ENCODE assay signal across 23 mouse cellular contexts in the genomic region with DNA sequence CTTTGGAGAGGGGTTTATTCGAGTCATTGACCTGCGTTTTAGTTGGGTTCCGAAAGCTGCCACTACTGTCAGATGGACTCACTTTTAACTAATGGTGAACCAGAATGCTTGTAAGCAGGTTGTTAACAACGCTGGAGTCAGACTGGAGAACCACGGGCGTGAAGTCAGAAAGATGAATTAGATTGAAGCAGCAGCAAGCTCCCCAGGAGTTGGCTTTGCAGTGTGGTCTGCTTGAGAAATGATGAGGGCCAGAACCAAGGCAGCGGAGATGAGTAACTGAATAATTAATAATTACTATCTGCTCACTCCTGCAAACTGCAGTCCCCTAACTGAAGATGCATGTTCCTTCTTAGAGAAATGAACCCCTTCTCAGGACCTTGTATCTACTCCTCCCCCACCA.
"Had no signal": no experiment of that assay in that cellular context is flagged by ENCODE, and none has a peak within 500 bp of the region (broad histone marks: within the 10 kb centered on the region; RNA-seq: fewer than 3 reads in every experiment).

No protein-coding gene starts in this region.

- H3K27ac ChIP-seq: kidney, embryonic 15.5 days; liver, embryonic 12.5 days; liver, embryonic 15.5 days; lung, embryonic 15.5 days; midbrain, embryonic 15.5 days; neural tube, embryonic 15.5 days; stomach, postnatal 0 days had no signal

- H3K9me3 ChIP-seq: kidney, embryonic 15.5 days; limb, embryonic 12.5 days; liver, embryonic 12.5 days; liver, embryonic 15.5 days; lung, embryonic 15.5 days; midbrain, embryonic 15.5 days; neural tube, embryonic 15.5 days had no signal

- H3K4me3 ChIP-seq: kidney, embryonic 15.5 days; limb, embryonic 12.5 days; liver, embryonic 12.5 days; liver, embryonic 15.5 days; lung, embryonic 15.5 days; midbrain, embryonic 15.5 days; myocyte; neural tube, embryonic 15.5 days had no signal

- H3K4me2 ChIP-seq: kidney, embryonic 15.5 days; limb, embryonic 12.5 days; liver, embryonic 12.5 days; liver, embryonic 15.5 days; lung, embryonic 15.5 days; midbrain, embryonic 11.5 days; midbrain, embryonic 15.5 days; neural tube, embryonic 15.5 days had no signal

- H3K9ac ChIP-seq: kidney, embryonic 15.5 days; limb, embryonic 12.5 days; liver, embryonic 12.5 days; liver, embryonic 15.5 days; lung, embryonic 15.5 days; midbrain, embryonic 15.5 days; neural tube, embryonic 15.5 days had no signal

- H3K36me3 ChIP-seq: kidney, embryonic 15.5 days; limb, embryonic 12.5 days; liver, embryonic 12.5 days; liver, embryonic 15.5 days; lung, embryonic 15.5 days; midbrain, embryonic 15.5 days; neural tube, embryonic 15.5 days had no signal

- ATAC-seq: liver, embryonic 12.5 days; midbrain, embryonic 15.5 days had no signal

- DNase-seq: kidney, adult 8-10 months; kidney, postnatal 10 days; kidney, postnatal 36 days; liver; lung, adult 18-20 months; lung, postnatal 10 days; lung, postnatal 4 days; right cerebral cortex, adult 18-20 months; right cerebral cortex, postnatal 14 days; right cerebral cortex, postnatal 4 days; thymus, adult 2 months; thymus, postnatal 14 days; thymus, postnatal 4 days had no signal

- H3K4me1 ChIP-seq: liver, embryonic 12.5 days; midbrain, embryonic 15.5 days had no signal

- H3K27me3 ChIP-seq: limb, embryonic 12.5 days; liver, embryonic 15.5 days; lung, embryonic 15.5 days had no signal
